Mouse (Mus musculus) embryonic stem cell, embryonic (primary cell): ENCODE results near the gene Shpk.

Source experiments
- CTCF ChIA-PET, 4 experiments: fragments of 300-600 bp in 2 of 4; fragments of 350-600 bp in 2 of 4; sonication (Branson Sonifier 250); formaldehyde crosslinking; loops; one replicate each; lab custom pipeline; 2022; ENCODE audit warnings: inconsistent platforms in 2 of 4; lab: Charles Lee
- POLR2A ChIA-PET, 4 experiments: fragments of 300-600 bp in 2 of 4; fragments of 350-600 bp in 2 of 4; sonication (Branson Sonifier 250); formaldehyde crosslinking; loops; one replicate each; lab custom pipeline; 2022; ENCODE audit warnings: antibody characterized with exemption in 4 of 4, inconsistent platforms in 1 of 4; lab: Charles Lee

The Shpk gene

DNA sequence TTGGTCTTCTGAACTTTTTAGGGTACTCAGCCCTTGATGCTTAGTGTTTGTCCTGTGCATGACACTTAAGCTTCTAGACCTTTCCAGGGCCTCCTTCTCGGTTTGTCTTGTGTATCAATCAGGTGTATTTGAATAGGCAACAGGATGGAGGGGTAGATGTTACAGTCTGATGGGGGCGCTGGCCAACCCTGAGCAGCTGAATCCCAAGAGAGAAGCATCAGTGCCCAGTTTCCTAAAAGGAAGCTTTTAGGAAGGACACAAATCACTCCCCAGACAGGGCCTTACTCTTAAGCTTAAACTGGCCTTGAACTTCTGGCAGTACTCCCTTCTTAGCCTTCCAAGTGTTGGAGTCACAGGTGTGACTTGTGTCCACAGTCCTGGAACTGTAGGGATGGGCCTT, 21.4 kb upstream of the Shpk start:
- CTCF ChIA-PET: interaction anchor here in 3 of 4 experiments (0.5 to 1.0 kb wide), 5 partner anchors 10 to 1194 kb away, joined by 3 to 7 read pairs (median 3); partner anchors contain the start of genes Ctns (in 2 of the 3), Shpk (in 2 of the 3) and Haspin (in 1 of the 3)
- POLR2A ChIA-PET: interaction anchor here in 3 of 4 experiments (0.6 to 4.0 kb wide), 26 partner anchors 9 to 141 kb away, joined by 3 to 38 read pairs (median 4); partner anchors contain the start of genes Ctns (in 3 of the 3), Shpk (in 3 of the 3), P2rx5 (in 2 of the 3) and Haspin (in 1 of the 3)

GRCm38 (mm10) chr11:73185872-73186615, 13.2 kb upstream of the Shpk start:
- ChIA-PET POLR2A (interaction anchor here in 3 of 4 experiments (1.1 to 7.0 kb wide), 5 partner anchors 8 to 13 kb away, joined by 3 to 43 read pairs (median 4); partner anchors contain the start of genes Ctns (in 3 of the 3) and Shpk (in 3 of the 3)), CTCF (interaction anchor here in 2 of 4 experiments (0.5 to 1.0 kb wide), 2 partner anchors 9 to 13 kb away, joined by 3 to 6 read pairs; partner anchors contain the start of genes Ctns (in 1 of the 2) and Shpk (in 1 of the 2))

DNA sequence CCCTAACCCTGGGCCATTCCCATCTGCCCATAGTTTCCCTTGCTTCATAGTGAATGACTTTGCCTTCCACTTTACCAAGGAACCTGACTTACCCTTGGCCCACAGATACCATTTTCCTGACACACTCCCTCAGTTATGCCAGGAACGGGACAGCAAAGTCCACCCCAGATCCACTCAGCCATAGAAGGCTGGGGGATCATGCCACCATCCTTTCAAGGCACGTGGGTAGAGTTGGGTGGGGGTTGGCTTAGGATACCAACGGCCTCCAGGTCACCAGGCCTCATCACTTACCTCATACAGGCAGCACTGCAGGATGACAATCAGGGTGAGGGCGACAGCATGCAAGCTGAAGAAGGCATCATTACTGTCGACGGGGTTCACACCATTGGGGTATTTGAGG, 12.0 kb upstream of the Shpk start:
- POLR2A ChIA-PET: interaction anchor here in 2 of 4 experiments (0.6 to 7.0 kb wide), 4 partner anchors 12 to 117 kb away, joined by 4 to 43 read pairs (median 5); partner anchors contain the start of genes Ctns (in 1 of the 2) and Shpk (in 1 of the 2)

GRCm38 (mm10) chr11:73193047-73193446, 6.2 kb upstream of the Shpk start:
- POLR2A ChIA-PET: interaction anchor here in 2 of 4 experiments (0.7 to 4.6 kb wide), 3 partner anchors 14 to 65 kb away, joined by 3 to 25 read pairs (median 4); partner anchors contain the start of gene P2rx5 (in 1 of the 2)
- CTCF ChIA-PET: interaction anchor here in 1 of 4 experiments (0.7 kb wide), 1 partner anchor 241 kb away, joined by 5 read pairs; no protein-coding TSS in a partner anchor

More for the DNA sequence above, 12.0 kb upstream of the Shpk start:
- CTCF ChIA-PET: no interaction called here

DNA sequence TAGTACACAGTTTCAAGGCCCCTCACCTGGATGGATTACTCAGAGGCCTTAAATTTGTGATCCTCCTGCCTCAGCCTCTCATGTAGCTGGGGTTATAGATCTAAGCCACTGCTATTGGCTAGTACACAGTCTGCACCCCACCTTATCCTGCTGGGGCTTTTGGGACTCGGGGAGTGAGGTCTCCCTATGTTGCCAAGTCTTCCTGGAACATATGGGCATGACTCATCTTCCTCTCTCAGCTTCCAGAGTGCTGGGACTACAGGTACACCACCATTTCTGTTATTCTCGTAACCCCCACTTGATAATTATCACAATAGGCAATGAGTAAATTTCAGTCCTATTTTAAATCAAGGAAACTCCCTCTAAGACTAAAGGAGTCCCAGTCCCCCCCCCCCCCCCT, 4.8 kb upstream of the Shpk start:
- CTCF ChIA-PET: interaction anchor here in 1 of 4 experiments (0.6 to 0.9 kb wide), 2 partner anchors 8 to 56 kb away, joined by 3 to 6 read pairs; partner anchors contain the start of gene Haspin
- POLR2A ChIA-PET: interaction anchor here in 3 of 4 experiments (0.6 to 1.0 kb wide), 3 partner anchors 9 to 58 kb away, joined by 3 to 5 read pairs (median 3); no protein-coding TSS in a partner anchor

- ChIA-PET CTCF (interaction anchor here (0.5 to 1.6 kb wide), 6 partner anchors 9 to 1394 kb away, joined by 3 to 14 read pairs (median 4); partner anchors contain the start of gene Haspin (in 2 of the 4)), POLR2A (interaction anchor here in 3 of 4 experiments (0.7 to 4.2 kb wide), 40 partner anchors 9 to 1174 kb away, joined by 3 to 43 read pairs (median 8); partner anchors contain the start of genes Haspin (in 3 of the 3), Cyb5d2 (in 2 of the 3), Zzef1 (in 2 of the 3) and Camkk1 (in 1 of the 3))
Measured at GRCm38 (mm10) chr11:73198190-73198589, 1.1 kb upstream of the Shpk start.

DNA sequence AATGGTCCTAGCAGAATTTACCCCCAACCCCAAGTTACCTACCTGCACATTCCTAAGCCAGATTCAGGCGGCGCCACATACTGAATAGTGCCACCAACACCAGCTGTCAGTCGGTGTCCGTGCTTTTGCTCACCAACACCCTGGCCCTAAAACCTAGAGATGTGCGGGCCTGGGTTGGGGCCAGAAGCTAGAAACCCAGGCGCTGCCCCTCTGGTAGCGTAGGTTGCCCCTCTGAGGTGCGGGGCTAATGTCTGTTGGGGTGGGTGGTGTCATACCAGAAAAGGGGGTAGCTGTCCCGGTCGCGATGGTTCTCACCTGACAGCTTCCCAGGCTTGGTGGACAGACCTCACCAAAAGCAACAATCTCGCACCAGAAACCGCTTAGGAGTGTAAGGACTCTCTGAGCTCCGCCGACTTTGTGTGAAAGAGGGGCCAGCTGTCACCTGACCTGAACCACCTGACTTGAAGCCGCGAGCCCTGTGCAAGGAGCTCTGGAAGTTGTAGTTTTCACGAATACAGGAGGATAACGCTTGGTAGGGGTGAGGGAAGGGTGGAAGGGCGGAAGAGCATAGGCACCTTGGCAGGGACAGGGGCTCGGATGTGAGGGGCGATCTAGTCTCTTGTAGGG, 544 bp upstream of the Shpk start, which contains the start of gene Ctns:
Gene Ctns (minus strand): TSS at position 440 of the 627 bp plus-strand sequence.
- POLR2A ChIA-PET: interaction anchor here (0.5 to 4.2 kb wide), 80 partner anchors 8 to 1350 kb away, joined by 3 to 43 read pairs (median 5); partner anchors contain the start of genes Haspin (in 3 of the 4), Camkk1 (in 2 of the 4), Cyb5d2 (in 2 of the 4) and Emc6 (in 2 of the 4)

DNA sequence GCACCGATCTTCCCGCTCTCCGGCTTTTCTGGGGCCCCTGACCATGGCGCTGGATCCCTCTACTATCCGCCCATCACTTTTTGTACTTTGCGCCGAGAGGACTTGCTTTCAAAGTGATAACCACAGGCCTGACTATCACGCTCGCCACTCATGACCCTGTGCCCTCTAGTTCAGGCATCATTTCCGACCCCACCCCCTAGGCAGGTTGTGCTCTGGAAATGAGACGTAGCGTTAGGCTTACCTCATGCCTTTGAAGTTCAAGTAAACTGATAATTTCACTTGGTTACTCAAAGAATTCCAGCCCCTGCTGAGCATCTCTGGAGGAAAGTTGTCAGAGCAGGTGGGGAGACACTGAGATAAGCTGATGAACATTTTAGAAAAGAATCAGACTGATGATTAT, 619 bp downstream of the Shpk start:
- ChIA-PET POLR2A (interaction anchor here (0.6 to 4.2 kb wide), 68 partner anchors 7 to 1349 kb away, joined by 3 to 43 read pairs (median 5); partner anchors contain the start of genes Cyb5d2 (in 3 of the 4), Haspin (in 3 of the 4), Zzef1 (in 3 of the 4) and Emc6 (in 2 of the 4)), CTCF (interaction anchor here in 3 of 4 experiments (0.6 to 1.8 kb wide), 16 partner anchors 8 to 1171 kb away, joined by 3 to 14 read pairs (median 4); partner anchors contain the start of genes Haspin (in 2 of the 3) and P2rx5 (in 1 of the 3))

More for the DNA sequence above, 544 bp upstream of the Shpk start, which contains the start of gene Ctns:
- CTCF ChIA-PET: interaction anchor here (0.5 to 1.8 kb wide), 20 partner anchors 9 to 1393 kb away, joined by 3 to 14 read pairs (median 4); partner anchors contain the start of genes Haspin (in 3 of the 4) and P2rx5 (in 1 of the 4)

DNA sequence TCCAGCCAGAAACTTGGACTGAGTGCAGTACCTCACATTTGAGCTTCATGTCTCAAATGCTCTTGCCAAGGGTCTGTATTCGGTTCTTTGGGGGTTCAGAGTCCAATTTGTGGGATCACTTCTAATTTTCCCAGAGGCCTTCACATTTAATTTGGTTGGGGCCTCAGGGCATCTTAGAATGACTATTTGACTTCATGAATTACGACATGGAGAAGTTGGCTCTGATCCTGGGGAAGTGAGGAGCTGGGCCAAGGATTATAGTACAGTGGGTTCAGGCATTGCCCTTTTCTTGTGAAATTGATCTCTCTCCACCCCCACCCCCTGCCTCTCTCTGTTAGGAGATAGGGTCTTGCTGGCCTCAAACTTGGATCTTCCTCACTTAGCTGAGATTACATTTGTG, 1.8 kb downstream of the Shpk start:
- ChIA-PET POLR2A (interaction anchor here in 2 of 4 experiments (0.6 to 4.2 kb wide), 4 partner anchors 22 to 1208 kb away, joined by 3 to 31 read pairs (median 6); partner anchors contain the start of gene Haspin (in 1 of the 2)), CTCF (interaction anchor here in 3 of 4 experiments (0.6 to 2.4 kb wide), 5 partner anchors 32 to 194 kb away, joined by 3 to 6 read pairs (median 4); partner anchors contain the start of gene Haspin (in 2 of the 3))

DNA sequence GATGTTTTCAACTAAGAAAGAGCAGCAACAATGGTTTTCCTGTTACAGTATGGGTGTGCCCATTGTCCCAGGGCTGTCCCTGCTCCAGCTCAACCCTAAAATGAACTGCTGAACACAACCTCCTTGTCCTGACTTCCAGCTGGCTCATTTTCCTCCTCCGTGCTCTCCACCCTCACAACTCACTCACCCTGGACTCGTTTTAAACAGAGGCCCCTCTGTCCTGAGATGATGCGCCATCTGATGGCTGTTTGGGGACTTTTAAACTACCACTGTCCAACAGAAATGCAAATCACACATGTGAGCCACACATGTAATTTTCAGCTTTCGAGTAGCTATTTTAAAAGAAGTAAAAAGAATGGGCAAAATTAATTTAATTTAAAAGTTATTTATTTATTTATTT, 2.3 kb downstream of the Shpk start:
- POLR2A ChIA-PET: interaction anchor here in 2 of 4 experiments (0.6 to 4.2 kb wide), 4 partner anchors 23 to 1207 kb away, joined by 3 to 31 read pairs (median 6); partner anchors contain the start of gene Haspin (in 1 of the 2)
- CTCF ChIA-PET: interaction anchor here in 3 of 4 experiments (0.6 to 2.4 kb wide), 7 partner anchors 21 to 194 kb away, joined by 3 to 6 read pairs (median 3); partner anchors contain the start of gene Haspin (in 2 of the 3)

DNA sequence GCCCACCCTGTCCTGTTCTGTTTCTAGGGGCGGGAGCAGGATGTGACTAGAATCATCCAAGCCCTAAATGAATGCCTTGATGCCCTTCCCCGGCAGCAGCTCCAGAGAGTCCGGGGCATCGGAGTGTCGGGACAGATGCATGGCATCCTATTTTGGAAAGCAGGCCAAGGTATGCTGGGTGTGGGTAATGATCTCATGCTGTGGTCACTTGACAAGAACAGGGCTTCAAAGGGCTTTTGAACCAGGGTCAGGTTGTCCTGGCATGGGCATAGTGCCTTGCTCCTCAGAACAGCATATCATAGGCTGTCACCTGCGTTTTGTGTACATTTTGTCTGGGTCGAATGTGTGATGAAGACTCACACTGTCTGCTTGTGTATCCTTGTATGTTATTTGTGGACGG, 4.6 kb downstream of the Shpk start:
- ChIA-PET CTCF (no interaction called here), POLR2A (interaction anchor here in 1 of 4 experiments (0.6 kb wide), 1 partner anchor 627 kb away, joined by 3 read pairs; no protein-coding TSS in a partner anchor)

DNA sequence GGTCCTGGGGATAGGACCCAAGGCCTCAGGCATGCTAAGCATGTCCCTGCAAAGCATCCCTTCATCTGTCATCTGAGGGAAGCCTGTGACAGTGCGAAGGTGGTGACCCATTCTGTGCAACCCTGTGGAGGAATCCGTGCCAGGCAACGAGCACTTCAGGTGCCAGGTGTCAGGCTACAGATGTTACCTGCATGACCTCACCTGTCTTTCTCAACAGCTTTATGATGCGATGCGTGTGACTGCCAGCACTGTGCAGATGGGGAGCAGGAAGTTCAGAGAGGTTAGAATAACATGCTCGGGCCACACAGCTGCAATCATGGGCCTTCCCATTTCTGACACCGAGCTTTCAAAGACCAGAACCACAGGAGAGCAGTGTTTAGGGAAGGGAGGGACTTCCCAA, 5.9 kb downstream of the Shpk start:
- POLR2A ChIA-PET: no interaction called here
- CTCF ChIA-PET: interaction anchor here in 1 of 4 experiments (0.7 kb wide), 1 partner anchor 76 kb away, joined by 4 read pairs; no protein-coding TSS in a partner anchor

DNA sequence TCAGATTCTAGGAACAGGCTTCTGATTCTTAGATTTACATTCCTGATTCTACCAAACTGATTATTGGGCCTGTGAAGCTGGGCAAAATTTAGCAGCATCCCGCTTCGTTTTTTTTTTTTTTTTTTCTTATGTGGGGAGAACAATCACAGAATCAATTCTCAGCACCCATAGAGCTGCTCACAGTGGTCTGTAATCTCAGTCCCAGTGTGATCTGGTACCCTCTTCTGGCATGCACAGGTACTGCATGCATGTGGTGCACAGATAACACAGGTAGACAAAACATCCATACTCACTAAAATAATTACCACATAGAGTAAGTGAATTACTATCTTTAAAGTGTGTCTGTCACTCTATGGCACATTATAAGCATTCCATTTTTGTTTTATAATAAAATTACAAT, 8.4 kb downstream of the Shpk start:
- ChIA-PET POLR2A (interaction anchor here in 3 of 4 experiments (0.7 to 1.7 kb wide), 7 partner anchors 8 to 1345 kb away, joined by 3 to 8 read pairs (median 5); partner anchors contain the start of genes Ctns (in 3 of the 3), Shpk (in 3 of the 3) and Haspin (in 1 of the 3)), CTCF (interaction anchor here (0.6 to 2.4 kb wide), 8 partner anchors 9 to 81 kb away, joined by 3 to 13 read pairs (median 5); partner anchors contain the start of genes Ctns (in 3 of the 4), Shpk (in 2 of the 4) and Haspin (in 1 of the 4))

GRCm38 (mm10) chr11:73213956-73214355, 14.7 kb downstream of the Shpk start:
- ChIA-PET POLR2A (interaction anchor here in 1 of 4 experiments (1.9 kb wide), 1 partner anchor 15 kb away, joined by 7 read pairs; the partner anchor contains the start of genes Ctns and Shpk), CTCF (no interaction called here)

- CTCF ChIA-PET: interaction anchor here in 1 of 4 experiments (0.6 kb wide), 1 partner anchor 279 kb away, joined by 3 read pairs; no protein-coding TSS in a partner anchor
Measured at GRCm38 (mm10) chr11:73219671-73220070, 20.4 kb downstream of the Shpk start.

GRCm38 (mm10) chr11:73220651-73221050, 21.4 kb downstream of the Shpk start:
- CTCF ChIA-PET: interaction anchor here in 1 of 4 experiments (0.5 kb wide), 1 partner anchor 289 kb away, joined by 3 read pairs; no protein-coding TSS in a partner anchor
- POLR2A ChIA-PET: interaction anchor here in 1 of 4 experiments (1.0 kb wide), 1 partner anchor 47 kb away, joined by 3 read pairs; the partner anchor contains the start of gene Trpv3

More at GRCm38 (mm10) chr11:73219671-73220070, 20.4 kb downstream of the Shpk start:
- POLR2A ChIA-PET: interaction anchor here in 1 of 4 experiments (1.0 kb wide), 1 partner anchor 48 kb away, joined by 3 read pairs; the partner anchor contains the start of gene Trpv3
